Mouse (Mus musculus): ENCODE results near the gene Hnf1b. TPM values are rescaled to one million over a fixed set of nuclear protein-coding genes. Genes with fewer than 3 reads are reported as not detected.

Hnf1b gene
- polyA plus RNA-seq, 1 experiment from 2014 or later: not detected

DNA sequence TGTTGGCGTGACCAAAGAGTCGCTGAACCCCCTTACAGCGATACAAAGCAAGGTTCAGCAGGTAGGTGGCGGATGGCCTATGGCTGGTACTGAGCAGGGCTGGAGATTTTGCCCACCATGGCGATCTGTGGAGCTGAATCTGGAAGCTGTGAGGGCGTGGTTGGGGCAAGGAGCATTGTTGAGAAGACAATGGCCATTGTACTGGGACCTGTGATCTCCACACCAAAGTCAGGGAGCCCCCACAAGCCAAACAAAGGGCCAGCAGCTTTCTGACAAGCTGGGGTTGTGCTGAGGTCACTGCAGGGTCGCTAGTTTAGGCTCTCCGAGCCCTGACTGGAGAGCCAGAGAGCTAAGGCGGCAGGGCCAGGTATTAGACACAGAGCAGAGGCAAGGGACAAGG lies 15.4 kb downstream of the Hnf1b start:
- ATAC-seq (ENCODE audit: low read depth) (no peak), DNase-seq (ENCODE audit: low spot score) (no peak)
- whole genome bisulfite sequencing: 49% methylated on average over 9 of the region's 9 CpGs
- H3K36me3 ChIP-seq (ENCODE audit: control insufficient read depth, insufficient read depth, low read length): no peaks in the 10 kb centered on the region
- H3K4me2 ChIP-seq (ENCODE audit: low read depth, low read length): no peak overlapping the region
- H3K4me3 ChIP-seq (ENCODE audit: low read depth, low read length): no peak overlapping the region
- H3K27me3 ChIP-seq (replicated peaks; ENCODE audit: control insufficient read depth, insufficient read depth, low read length): no peaks in the 10 kb centered on the region
- H3K4me1 ChIP-seq (ENCODE audit: control insufficient read depth, insufficient read depth, low read length): no peaks in the 10 kb centered on the region
- no peaks in the 10 kb centered on the region for H3K9me3 ChIP-seq (ENCODE audit: control insufficient read depth, low read length)
- H3K9ac ChIP-seq (ENCODE audit: low read depth, low read length): no peak overlapping the region
- H3K27ac ChIP-seq (replicated peaks; ENCODE audit: low read depth, low read length): no peak overlapping the region

DNA sequence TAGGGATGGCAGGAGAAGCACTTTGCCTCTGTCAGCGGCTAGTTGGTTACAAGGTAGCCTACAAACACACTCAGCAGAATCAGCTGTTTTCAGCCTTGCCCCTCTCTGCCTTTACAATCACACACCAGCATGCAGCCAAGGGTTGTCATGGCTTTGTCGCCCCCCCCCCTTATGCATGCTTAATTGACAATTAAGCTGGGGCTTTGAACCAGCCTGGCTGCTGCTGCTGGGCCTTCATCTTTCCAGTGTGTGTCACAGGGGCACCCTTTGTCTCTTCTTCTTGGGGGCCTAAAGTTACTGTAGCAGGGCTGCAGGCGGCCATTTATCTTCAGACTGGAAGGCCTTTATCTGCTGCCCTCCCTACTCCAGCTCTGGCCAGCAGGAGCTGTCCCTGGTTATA lies 17.7 kb downstream of the Hnf1b start:
- Histone ChIP-seq H3K4me1 (ENCODE audit: control insufficient read depth, insufficient read depth, low read length) (no peaks in the 10 kb centered on the region), H3K27ac (replicated peaks; ENCODE audit: low read depth, low read length) (no peak overlapping the region), H3K4me2 (ENCODE audit: low read depth, low read length) (no peak overlapping the region), H3K9me3 (ENCODE audit: control insufficient read depth, low read length) (no peaks in the 10 kb centered on the region), H3K27me3 (replicated peaks; ENCODE audit: control insufficient read depth, insufficient read depth, low read length) (no peaks in the 10 kb centered on the region), H3K36me3 (ENCODE audit: control insufficient read depth, insufficient read depth, low read length) (no peaks in the 10 kb centered on the region), H3K9ac (ENCODE audit: low read depth, low read length) (no peak overlapping the region), H3K4me3 (ENCODE audit: low read depth, low read length) (no peak overlapping the region)
- 47% methylated on average over 3 of the region's 3 CpGs for WGBS
- DNase-seq (ENCODE audit: low spot score) (no peak), ATAC-seq (ENCODE audit: low read depth) (no peak)

DNA sequence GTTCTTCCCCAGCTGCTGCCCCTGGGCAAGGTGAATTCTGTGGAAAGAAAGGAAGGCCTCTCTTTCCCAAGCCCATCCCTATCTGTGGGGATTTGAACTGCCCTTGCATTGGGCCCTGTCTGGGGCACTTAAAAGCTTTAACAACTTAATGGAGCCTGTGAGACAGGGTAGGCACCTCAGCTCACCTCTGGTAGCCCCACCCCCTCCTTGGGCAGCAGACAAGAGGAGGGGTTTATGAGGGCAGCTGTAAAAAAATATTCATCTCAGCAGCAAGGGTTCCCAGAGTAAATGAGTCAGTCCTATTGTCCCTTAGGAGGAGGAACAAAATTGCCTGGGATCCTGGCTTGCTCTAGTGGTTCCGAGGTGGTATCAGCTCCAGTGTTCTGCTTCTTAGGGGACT lies 19.3 kb downstream of the Hnf1b start:
- Histone ChIP-seq H3K4me2 (ENCODE audit: low read depth, low read length) (no peak overlapping the region), H3K9ac (ENCODE audit: low read depth, low read length) (no peak overlapping the region), H3K36me3 (ENCODE audit: control insufficient read depth, insufficient read depth, low read length) (no peaks in the 10 kb centered on the region), H3K4me3 (ENCODE audit: low read depth, low read length) (no peak overlapping the region), H3K27me3 (replicated peaks; ENCODE audit: control insufficient read depth, insufficient read depth, low read length) (no peaks in the 10 kb centered on the region), H3K4me1 (ENCODE audit: control insufficient read depth, insufficient read depth, low read length) (no peaks in the 10 kb centered on the region), H3K27ac (replicated peaks; ENCODE audit: low read depth, low read length) (no peak overlapping the region), H3K9me3 (ENCODE audit: control insufficient read depth, low read length) (no peaks in the 10 kb centered on the region)
- WGBS: 23% methylated on average over 1 of the region's 1 CpGs
- ATAC-seq (ENCODE audit: low read depth) (no peak), DNase-seq (ENCODE audit: low spot score) (no peak)

DNA sequence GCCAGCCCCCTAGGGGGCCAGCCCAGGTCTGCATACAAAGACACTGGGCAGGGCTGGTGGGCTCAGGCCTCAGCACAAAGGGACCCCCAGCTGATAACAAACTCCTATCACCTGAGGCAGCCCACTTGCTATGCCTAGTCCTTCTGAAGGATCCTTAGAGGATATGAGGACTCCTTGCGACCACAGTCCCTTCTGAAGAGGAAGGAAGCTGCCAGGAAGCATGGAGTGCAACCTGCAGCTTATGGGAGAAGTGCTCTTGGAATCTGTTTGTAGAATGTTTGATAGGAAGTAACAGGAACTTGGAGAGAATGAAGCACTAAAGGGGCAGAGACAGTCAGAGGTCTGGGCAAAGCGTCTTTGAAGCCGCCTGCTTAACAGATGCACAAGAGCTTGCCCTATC lies 19.8 kb downstream of the Hnf1b start:
- Histone ChIP-seq H3K4me3 (ENCODE audit: low read depth, low read length) (no peak overlapping the region), H3K4me1 (ENCODE audit: control insufficient read depth, insufficient read depth, low read length) (no peaks in the 10 kb centered on the region), H3K9me3 (ENCODE audit: control insufficient read depth, low read length) (no peaks in the 10 kb centered on the region), H3K9ac (ENCODE audit: low read depth, low read length) (no peak overlapping the region), H3K27me3 (replicated peaks; ENCODE audit: control insufficient read depth, insufficient read depth, low read length) (no peaks in the 10 kb centered on the region), H3K27ac (replicated peaks; ENCODE audit: low read depth, low read length) (no peak overlapping the region), H3K4me2 (ENCODE audit: low read depth, low read length) (no peak overlapping the region), H3K36me3 (ENCODE audit: control insufficient read depth, insufficient read depth, low read length) (no peaks in the 10 kb centered on the region)
- DNase-seq (ENCODE audit: low spot score): no peak
- ATAC-seq (ENCODE audit: low read depth): no peak
- 54% methylated on average over 3 of the region's 3 CpGs for WGBS

DNA sequence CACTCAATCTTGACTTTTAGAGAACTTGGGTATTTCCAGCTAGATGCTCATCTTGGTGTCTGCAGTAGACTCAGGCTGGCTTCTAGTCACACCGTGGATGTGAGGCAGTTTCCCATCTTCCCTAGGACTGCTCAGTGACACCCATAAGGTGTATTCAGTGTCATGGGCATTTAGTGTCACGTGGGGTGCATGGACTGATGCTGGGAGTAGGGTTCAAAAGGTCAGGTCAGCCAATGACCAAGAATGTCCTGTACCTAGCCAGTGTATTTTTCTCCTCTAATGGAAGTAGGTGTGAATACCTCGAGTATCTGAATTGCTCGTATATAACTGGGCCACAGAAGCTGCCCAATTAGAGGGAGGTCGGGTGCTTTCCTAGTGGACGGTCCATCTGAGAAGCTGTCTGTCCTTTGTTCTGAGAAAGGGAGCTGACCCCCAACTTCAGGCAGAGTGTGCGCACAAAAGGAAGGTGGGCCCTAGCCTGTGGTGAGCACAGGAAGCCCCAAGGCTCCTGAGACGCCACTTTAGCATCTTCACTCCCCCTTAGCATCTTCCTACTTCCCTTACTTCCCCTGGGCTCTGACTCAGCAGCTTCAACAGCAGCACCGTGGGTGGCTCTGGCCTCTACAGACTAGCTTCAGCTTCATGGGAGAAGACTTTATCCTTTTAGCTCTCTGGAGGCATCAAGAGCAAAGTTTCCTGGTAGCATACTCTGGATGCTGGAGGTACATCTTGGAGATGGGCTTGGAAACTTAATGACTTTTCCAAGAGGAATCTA lies 22.1 kb downstream of the Hnf1b start:
- Histone ChIP-seq H3K27ac (replicated peaks; ENCODE audit: low read depth, low read length) (no peak overlapping the region), H3K4me2 (ENCODE audit: low read depth, low read length) (no peak overlapping the region), H3K36me3 (ENCODE audit: control insufficient read depth, insufficient read depth, low read length) (no peaks in the 10 kb centered on the region), H3K9ac (ENCODE audit: low read depth, low read length) (no peak overlapping the region), H3K27me3 (replicated peaks; ENCODE audit: control insufficient read depth, insufficient read depth, low read length) (no peaks in the 10 kb centered on the region), H3K4me3 (ENCODE audit: low read depth, low read length) (no peak overlapping the region), H3K9me3 (ENCODE audit: control insufficient read depth, low read length) (no peaks in the 10 kb centered on the region), H3K4me1 (ENCODE audit: control insufficient read depth, insufficient read depth, low read length) (no peaks in the 10 kb centered on the region)
- DNase-seq (ENCODE audit: low spot score) (no peak), ATAC-seq (ENCODE audit: low read depth) (no peak)
- WGBS: 69% methylated on average over 9 of the region's 9 CpGs

DNA sequence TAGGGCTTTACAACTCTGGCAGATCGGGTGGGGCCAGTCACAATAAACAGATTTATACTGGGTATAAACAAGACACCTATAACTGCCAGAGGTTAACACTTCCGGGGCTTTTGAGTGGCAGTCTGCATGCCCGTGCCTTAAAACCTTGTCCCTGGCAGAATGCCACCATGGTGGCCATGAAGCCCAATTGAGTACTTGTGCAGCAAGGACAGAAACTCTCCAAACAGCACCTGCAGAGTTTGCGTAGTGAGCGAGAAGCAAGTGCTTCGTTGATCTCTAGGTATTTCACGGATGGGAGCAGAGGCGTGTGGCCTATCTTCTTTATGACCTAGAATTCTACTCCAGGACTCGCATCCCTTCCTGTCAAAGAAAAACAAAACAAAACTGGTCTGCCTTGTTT lies 23.6 kb downstream of the Hnf1b start:
- H3K4me3 ChIP-seq (ENCODE audit: low read depth, low read length): no peak overlapping the region
- H3K4me1 ChIP-seq (ENCODE audit: control insufficient read depth, insufficient read depth, low read length): no peaks in the 10 kb centered on the region
- no peaks in the 10 kb centered on the region for H3K36me3 ChIP-seq (ENCODE audit: control insufficient read depth, insufficient read depth, low read length)
- no peaks in the 10 kb centered on the region for H3K9me3 ChIP-seq (ENCODE audit: control insufficient read depth, low read length)
- WGBS: 78% methylated on average over 9 of the region's 9 CpGs
- no peak overlapping the region for H3K9ac ChIP-seq (ENCODE audit: low read depth, low read length)
- no peak overlapping the region for H3K27ac ChIP-seq (replicated peaks; ENCODE audit: low read depth, low read length)
- no peak for ATAC-seq (ENCODE audit: low read depth)
- no peak overlapping the region for H3K4me2 ChIP-seq (ENCODE audit: low read depth, low read length)
- no peak for DNase-seq (ENCODE audit: low spot score)
- no peaks in the 10 kb centered on the region for H3K27me3 ChIP-seq (replicated peaks; ENCODE audit: control insufficient read depth, insufficient read depth, low read length)

DNA sequence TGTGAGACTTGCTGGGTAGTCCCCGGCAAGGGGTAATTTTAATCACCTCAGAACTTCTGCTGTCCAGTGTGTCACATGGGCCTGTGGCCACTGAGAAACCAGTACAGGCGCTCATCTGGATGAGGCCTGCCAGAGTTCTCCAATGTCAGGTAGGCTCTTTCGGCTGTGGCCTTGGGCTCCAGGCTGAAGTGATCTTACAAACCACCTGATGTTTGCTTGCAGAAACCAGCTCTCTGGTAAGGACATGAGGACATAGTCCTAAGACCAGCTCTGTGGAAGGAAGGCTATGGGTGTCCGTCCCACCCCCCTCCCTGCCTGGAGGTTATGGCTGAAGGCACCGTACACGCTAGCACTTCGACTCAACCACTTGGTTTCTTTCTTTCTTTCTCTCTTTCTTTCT lies 26.8 kb downstream of the Hnf1b start:
- no peak overlapping the region for H3K4me3 ChIP-seq (ENCODE audit: low read depth, low read length)
- no peaks in the 10 kb centered on the region for H3K4me1 ChIP-seq (ENCODE audit: control insufficient read depth, insufficient read depth, low read length)
- ATAC-seq (ENCODE audit: low read depth): no peak
- H3K9me3 ChIP-seq (ENCODE audit: control insufficient read depth, low read length): no peaks in the 10 kb centered on the region
- no peak for DNase-seq (ENCODE audit: low spot score)
- H3K9ac ChIP-seq (ENCODE audit: low read depth, low read length): no peak overlapping the region
- H3K27me3 ChIP-seq (replicated peaks; ENCODE audit: control insufficient read depth, insufficient read depth, low read length): no peaks in the 10 kb centered on the region
- no peaks in the 10 kb centered on the region for H3K36me3 ChIP-seq (ENCODE audit: control insufficient read depth, insufficient read depth, low read length)
- H3K4me2 ChIP-seq (ENCODE audit: low read depth, low read length): no peak overlapping the region
- no peak overlapping the region for H3K27ac ChIP-seq (replicated peaks; ENCODE audit: low read depth, low read length)
- 92% methylated on average over 7 of the region's 7 CpGs for WGBS

DNA sequence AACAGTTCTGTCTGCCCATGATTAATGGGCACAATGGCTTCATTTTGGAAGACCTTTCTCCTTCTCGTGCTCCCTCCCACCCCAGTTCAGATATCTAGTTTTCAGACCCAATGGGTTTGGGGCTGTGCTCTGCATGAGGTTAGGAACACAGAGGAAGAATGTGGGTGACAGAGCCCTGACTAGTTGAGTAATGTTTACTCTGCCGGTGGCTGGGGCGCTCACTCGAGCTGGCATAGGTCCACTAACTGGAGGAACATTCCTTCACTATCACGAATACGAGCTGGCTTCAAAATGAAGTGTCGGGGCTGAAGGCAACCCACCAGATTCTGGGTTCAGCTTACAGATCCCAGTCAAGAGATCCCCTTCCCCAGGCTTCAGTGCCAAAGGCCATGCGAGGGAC lies 27.9 kb downstream of the Hnf1b start:
- peak; percentile 8 for DNase-seq (ENCODE audit: low spot score)
- H3K4me1 ChIP-seq (ENCODE audit: control insufficient read depth, insufficient read depth, low read length): no peaks in the 10 kb centered on the region
- H3K27ac ChIP-seq (replicated peaks; ENCODE audit: low read depth, low read length): no peak overlapping the region
- no peak overlapping the region for H3K9ac ChIP-seq (ENCODE audit: low read depth, low read length)
- H3K4me3 ChIP-seq (ENCODE audit: low read depth, low read length): no peak overlapping the region
- H3K9me3 ChIP-seq (ENCODE audit: control insufficient read depth, low read length): no peaks in the 10 kb centered on the region
- no peak for ATAC-seq (ENCODE audit: low read depth)
- H3K27me3 ChIP-seq (replicated peaks; ENCODE audit: control insufficient read depth, insufficient read depth, low read length): no peaks in the 10 kb centered on the region
- no peaks in the 10 kb centered on the region for H3K36me3 ChIP-seq (ENCODE audit: control insufficient read depth, insufficient read depth, low read length)
- no peak overlapping the region for H3K4me2 ChIP-seq (ENCODE audit: low read depth, low read length)
- WGBS: 66% methylated on average over 8 of the region's 8 CpGs

DNA sequence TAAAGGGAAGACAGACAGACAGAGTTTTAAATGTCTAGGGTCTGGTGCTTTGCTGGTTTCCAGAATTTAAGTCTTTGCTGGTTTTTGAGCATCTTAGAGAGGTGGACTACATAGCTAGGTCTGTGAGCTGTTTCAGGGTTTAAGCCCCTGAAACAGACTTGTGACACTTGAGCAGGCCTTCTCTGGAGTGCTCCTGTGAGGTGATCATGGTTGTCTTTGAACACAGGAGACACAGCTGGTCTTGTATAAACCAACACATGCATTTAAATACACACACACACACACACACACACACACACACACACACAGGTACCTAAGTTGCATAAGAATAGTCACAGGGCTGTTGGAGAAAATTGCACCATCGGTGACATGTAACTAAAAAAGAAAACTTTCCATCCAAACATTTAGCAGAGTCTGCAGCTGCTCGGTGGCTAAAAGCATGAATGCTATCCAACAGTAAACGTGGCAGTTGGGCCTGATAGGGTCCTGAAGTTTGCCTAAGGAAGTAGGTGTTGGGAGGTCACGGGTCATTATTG lies 28.6 kb downstream of the Hnf1b start:
- H3K27me3 ChIP-seq (replicated peaks; ENCODE audit: control insufficient read depth, insufficient read depth, low read length): no peaks in the 10 kb centered on the region
- H3K9ac ChIP-seq (ENCODE audit: low read depth, low read length): no peak overlapping the region
- no peak overlapping the region for H3K27ac ChIP-seq (replicated peaks; ENCODE audit: low read depth, low read length)
- no peak overlapping the region for H3K4me2 ChIP-seq (ENCODE audit: low read depth, low read length)
- 64% methylated on average over 4 of the region's 4 CpGs for WGBS
- no peak for ATAC-seq (ENCODE audit: low read depth)
- DNase-seq (ENCODE audit: low spot score): no peak
- no peaks in the 10 kb centered on the region for H3K9me3 ChIP-seq (ENCODE audit: control insufficient read depth, low read length)
- no peak overlapping the region for H3K4me3 ChIP-seq (ENCODE audit: low read depth, low read length)
- H3K36me3 ChIP-seq (ENCODE audit: control insufficient read depth, insufficient read depth, low read length): no peaks in the 10 kb centered on the region
- no peaks in the 10 kb centered on the region for H3K4me1 ChIP-seq (ENCODE audit: control insufficient read depth, insufficient read depth, low read length)
